Mouse (Mus musculus): ENCODE results near the gene Znrf1.
"Not testable (repeated sequence)": the region's sequence is repeated elsewhere in the genome, so short reads cannot be mapped to it uniquely, and the experiment has no call there.

Gene Znrf1

DNA sequence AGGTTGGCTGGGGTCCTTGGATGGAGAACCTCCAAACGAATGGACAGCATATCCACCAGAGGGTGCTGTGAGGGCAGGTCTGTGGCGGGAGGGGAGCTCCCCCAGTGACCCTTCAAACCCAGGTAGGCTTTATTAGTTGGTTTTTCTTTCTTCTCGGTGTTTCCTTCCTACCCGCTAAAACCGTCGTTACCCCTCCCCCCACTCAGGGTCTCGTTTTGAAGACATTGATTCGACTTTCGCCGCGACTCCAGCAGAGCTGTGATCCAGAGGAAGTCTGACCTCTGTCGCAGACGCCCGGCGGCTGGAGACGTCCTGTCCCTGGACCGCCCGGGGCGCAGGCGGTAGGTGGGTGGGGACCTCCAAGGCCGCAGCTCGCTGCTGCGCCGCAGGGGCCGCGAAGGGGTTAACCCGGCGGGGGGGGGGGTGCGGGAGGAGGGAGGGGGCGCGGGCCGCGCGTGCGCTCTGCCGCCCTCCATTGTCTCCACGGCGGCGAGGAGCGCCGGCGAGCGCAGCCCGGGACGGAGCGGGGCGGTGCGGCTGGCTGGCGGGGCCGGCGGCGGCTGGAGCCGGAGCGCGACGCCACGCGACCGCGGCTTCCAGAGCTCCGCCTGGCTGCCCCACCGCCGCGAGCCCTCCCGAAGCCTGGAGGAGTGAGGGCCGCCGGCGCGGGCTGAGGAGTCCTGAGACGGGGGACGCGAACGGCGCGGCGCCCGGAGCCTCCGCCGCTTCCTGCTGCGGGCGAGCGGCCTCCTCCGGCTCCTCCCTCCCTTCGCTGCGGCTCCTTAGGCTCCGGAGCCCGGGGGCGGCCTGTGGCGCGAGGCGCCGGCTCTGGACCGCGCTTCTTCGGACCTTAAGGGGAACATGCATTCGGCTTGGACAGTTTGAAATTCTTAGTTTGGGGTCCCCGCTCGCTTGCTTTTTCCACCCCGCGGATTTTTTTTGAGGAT lies at the start of gene Znrf1:
Znrf1 (plus strand) TSS at position 67 of the 947 bp plus-strand sequence.
- in situ Hi-C loops (cut with MboI; ENCODE audit: low pct_unique_long_range_greater_than_20kb in 1 of 2, low sequenced_read_pairs in 2 of 2, unreplicated experiment in 1 of 2): no loop called here

- in situ Hi-C loops (cut with MboI; ENCODE audit: low pct_unique_long_range_greater_than_20kb in 1 of 2, low sequenced_read_pairs in 2 of 2, unreplicated experiment in 1 of 2): no loop called here
These were observed 45.8 kb upstream of the Znrf1 start for GRCm38 (mm10) chr8:111490034-111490591.

DNA sequence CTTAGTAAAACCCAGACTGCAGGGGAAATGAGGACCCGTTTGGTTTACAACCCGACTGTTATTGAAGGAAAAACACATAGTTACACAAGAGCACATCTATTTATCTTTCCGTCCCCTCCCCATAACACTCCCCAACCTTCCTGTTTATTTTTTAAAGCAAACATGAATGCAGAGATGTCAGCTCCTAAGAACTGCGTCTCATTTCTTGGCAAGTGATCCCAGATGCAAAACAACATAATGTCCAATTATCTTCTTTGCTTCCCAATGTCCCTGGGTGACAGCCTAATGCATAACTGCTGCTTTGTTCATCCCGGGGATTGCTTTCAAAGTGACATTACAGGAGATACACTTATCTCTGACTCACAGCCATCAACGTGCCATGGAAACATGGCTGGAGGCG lies 44.7 kb upstream of the Znrf1 start:
- in situ Hi-C loops (cut with MboI; ENCODE audit: low pct_unique_long_range_greater_than_20kb in 1 of 2, low sequenced_read_pairs in 2 of 2, unreplicated experiment in 1 of 2): no loop called here

- in situ Hi-C loops (cut with MboI; ENCODE audit: low pct_unique_long_range_greater_than_20kb in 1 of 2, low sequenced_read_pairs in 2 of 2, unreplicated experiment in 1 of 2): no loop called here
These were observed 43.4 kb upstream of the Znrf1 start for GRCm38 (mm10) chr8:111492508-111492907.

- in situ Hi-C loops (cut with MboI; ENCODE audit: low pct_unique_long_range_greater_than_20kb in 1 of 2, low sequenced_read_pairs in 2 of 2, unreplicated experiment in 1 of 2): no loop called here
These were observed 42.7 kb upstream of the Znrf1 start for GRCm38 (mm10) chr8:111493176-111493575.

GRCm38 (mm10) chr8:111496326-111496725 lies 39.6 kb upstream of the Znrf1 start:
- in situ Hi-C loops (cut with MboI; ENCODE audit: low pct_unique_long_range_greater_than_20kb in 1 of 2, low sequenced_read_pairs in 2 of 2, unreplicated experiment in 1 of 2): no loop called here

DNA sequence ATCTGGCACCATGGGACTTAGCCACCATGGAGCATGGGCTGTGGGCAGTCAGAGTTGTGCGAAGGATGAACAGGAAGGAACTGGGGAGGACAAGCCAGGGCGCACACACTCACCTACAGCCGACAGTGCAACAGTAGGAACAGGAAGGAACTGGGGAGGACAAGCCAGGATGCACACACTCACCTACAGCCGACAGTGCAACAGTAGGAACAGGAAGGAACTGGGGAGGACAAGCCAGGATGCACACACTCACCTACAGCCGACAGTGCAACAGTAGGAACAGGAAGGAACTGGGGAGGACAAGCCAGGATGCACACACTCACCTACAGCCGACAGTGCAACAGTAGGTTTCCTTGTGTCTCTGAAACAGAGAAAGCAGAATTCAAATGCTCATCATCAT lies 37.6 kb upstream of the Znrf1 start:
- in situ Hi-C loops (cut with MboI; ENCODE audit: low pct_unique_long_range_greater_than_20kb in 1 of 2, low sequenced_read_pairs in 2 of 2, unreplicated experiment in 1 of 2): not testable (repeated sequence)

GRCm38 (mm10) chr8:111501724-111502464 lies 34.0 kb upstream of the Znrf1 start:
- in situ Hi-C loops (cut with MboI; ENCODE audit: low pct_unique_long_range_greater_than_20kb in 1 of 2, low sequenced_read_pairs in 2 of 2, unreplicated experiment in 1 of 2): no loop called here

- in situ Hi-C loops (cut with MboI; ENCODE audit: low pct_unique_long_range_greater_than_20kb in 1 of 2, low sequenced_read_pairs in 2 of 2, unreplicated experiment in 1 of 2): no loop called here
These were observed 27.3 kb upstream of the Znrf1 start for GRCm38 (mm10) chr8:111508566-111508965.

- in situ Hi-C loops (cut with MboI; ENCODE audit: low pct_unique_long_range_greater_than_20kb in 1 of 2, low sequenced_read_pairs in 2 of 2, unreplicated experiment in 1 of 2): no loop called here
These were observed 26.6 kb upstream of the Znrf1 start for GRCm38 (mm10) chr8:111509278-111509677.

DNA sequence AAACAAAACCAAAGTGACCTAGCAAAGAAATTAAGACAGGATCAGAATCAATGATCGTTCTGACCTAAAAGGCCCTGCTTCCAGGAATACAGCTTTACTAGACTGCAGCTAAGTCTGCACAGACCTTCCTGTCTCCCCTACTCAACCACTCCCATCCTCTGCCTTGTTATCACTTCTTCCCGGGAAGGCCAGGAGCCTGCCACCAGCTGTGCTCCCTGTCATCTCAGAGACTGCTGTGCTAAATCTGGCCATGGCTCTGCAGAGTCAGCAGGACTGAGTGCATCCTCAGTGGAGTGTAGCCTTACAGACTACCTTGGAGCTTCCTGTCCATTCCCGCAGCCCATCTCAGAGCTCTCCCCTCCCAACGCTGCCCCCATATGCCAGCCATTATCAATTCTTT lies 25.5 kb upstream of the Znrf1 start:
- in situ Hi-C loops (cut with MboI; ENCODE audit: low pct_unique_long_range_greater_than_20kb in 1 of 2, low sequenced_read_pairs in 2 of 2, unreplicated experiment in 1 of 2): no loop called here

- in situ Hi-C loops (cut with MboI; ENCODE audit: low pct_unique_long_range_greater_than_20kb in 1 of 2, low sequenced_read_pairs in 2 of 2, unreplicated experiment in 1 of 2): no loop called here
These were observed 23.0 kb upstream of the Znrf1 start for GRCm38 (mm10) chr8:111512941-111513340.

DNA sequence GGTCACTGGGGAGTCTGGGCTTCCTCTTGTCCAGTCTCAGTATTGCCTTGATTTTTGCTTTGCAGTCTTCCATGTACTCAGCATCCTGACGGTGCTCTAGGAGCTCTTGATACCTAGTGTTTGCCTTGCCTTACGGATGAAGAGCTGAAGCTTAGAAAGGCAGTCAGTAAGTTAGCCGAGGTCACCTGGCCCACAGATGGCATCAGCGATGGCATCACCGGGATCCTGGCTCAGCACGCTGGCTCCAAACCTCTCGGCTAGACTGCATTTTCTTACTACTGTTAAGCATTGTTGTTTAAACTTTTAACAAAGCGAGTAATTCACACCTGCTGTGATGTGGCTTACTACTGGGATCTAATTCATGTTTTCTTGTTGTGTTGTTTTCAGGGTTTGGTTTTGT lies 22.5 kb upstream of the Znrf1 start:
- in situ Hi-C loops (cut with MboI; ENCODE audit: low pct_unique_long_range_greater_than_20kb in 1 of 2, low sequenced_read_pairs in 2 of 2, unreplicated experiment in 1 of 2): no loop called here

DNA sequence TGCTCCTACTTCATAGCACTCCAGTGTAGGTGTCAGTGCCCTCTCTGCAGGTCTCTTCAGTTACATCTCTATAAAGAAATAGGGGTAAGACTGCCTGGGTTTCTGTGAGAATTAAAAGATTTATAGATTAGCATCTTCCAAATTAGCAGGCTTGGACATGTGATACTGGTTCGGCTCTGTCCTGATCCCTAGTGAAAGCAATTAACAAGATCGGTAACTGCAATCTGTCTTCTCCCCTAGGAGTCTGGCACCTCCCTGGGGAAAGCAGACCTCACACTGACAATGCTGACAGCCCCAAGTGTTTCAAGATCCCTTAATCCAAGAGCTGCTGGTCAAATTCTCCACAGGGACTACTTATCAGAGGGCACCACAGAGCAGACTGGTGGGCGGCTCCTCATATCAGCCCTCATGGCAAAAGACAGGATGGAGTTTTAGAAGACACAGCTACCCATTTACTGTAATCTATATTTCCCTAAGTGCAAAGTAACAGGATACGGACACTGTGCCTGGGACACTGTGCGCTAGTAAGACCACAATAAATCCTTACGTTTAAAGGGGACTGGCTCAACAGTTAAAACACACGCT lies 19.4 kb upstream of the Znrf1 start:
- in situ Hi-C loops (cut with MboI; ENCODE audit: low pct_unique_long_range_greater_than_20kb in 1 of 2, low sequenced_read_pairs in 2 of 2, unreplicated experiment in 1 of 2): no loop called here

GRCm38 (mm10) chr8:111517466-111517865 lies 18.4 kb upstream of the Znrf1 start:
- in situ Hi-C loops (cut with MboI; ENCODE audit: low pct_unique_long_range_greater_than_20kb in 1 of 2, low sequenced_read_pairs in 2 of 2, unreplicated experiment in 1 of 2): no loop called here

DNA sequence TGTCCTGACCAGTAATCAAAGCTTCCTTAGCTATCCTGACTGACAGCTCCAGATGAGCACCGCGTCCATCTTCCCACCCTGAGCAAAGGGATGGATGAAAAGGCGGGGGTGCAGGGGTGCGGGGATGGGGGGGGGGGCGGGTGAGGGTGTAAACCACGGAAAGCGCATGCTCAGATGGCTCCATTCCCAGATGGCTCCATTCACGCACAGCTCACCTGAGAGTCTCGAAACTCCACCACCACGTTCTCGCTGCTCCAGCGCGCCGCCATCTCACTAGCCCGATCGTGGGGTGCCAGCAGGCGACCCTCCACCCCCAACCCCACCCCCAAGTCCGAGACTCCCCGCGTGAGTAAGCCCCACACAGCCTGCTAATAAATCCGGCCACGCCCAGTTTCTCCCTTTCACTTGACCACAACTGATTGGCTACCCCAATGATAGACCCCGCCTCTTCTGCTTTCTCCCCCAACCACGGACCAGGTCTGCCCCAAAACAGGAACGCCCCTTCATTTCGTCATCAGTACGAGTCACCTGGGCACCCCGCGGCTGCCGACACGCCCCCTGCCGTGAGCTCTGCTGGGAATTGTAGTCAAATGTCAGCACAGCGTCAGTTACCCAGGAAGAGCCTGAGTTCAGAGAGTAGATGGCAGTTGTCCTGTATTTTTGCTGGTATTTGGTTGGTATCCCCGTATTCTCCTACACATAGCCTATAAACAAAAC lies 14.0 kb upstream of the Znrf1 start, which contains the start of gene Wdr59:
Wdr59 (minus strand) TSS at position 380 of the 717 bp plus-strand sequence.
- in situ Hi-C loops (cut with MboI; ENCODE audit: low pct_unique_long_range_greater_than_20kb in 1 of 2, low sequenced_read_pairs in 2 of 2, unreplicated experiment in 1 of 2): no loop called here

GRCm38 (mm10) chr8:111526403-111527024 lies 9.4 kb upstream of the Znrf1 start:
- in situ Hi-C loops (cut with MboI; ENCODE audit: low pct_unique_long_range_greater_than_20kb in 1 of 2, low sequenced_read_pairs in 2 of 2, unreplicated experiment in 1 of 2): no loop called here

DNA sequence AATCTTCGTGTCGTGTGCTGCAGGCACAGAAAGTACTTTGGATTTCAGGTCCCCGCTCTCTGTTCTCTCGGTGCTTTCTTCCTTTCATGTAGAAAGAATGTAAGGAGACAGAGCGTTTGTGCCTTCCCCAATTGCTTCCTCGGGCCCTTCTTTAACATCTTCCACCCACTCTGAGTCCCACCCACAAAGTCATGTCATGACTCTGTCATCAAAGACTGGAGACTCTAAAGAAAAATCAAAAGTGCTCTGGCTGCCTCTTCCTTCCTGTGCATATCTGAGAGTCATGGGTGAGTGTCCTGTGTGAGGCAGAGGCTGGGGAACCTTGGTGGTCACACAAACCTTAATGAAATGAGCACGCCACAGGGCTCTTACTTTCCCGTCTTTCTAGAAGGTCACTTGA lies 8.7 kb upstream of the Znrf1 start:
- in situ Hi-C loops (cut with MboI; ENCODE audit: low pct_unique_long_range_greater_than_20kb in 1 of 2, low sequenced_read_pairs in 2 of 2, unreplicated experiment in 1 of 2): no loop called here
